In the genomic region with DNA sequence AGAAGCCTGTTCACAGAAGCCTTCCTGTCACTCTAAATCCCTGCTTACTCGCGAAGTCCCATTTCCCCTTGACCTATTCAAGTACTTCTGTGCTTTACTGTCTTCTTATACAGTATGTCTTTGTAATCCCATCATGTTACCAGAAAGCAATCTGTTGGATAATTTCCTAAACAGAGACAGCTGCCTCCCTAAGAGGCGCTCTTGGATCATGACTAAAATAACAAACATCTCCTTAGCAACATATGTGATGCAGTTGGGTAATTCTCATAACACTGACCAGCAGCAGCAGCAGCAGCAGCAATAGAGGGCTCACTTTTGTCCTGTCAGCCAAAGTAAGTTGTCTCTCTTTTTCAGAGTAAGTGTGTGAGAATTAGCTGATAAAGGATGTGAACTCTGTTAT, we compare ENCODE assay signal across 19 mouse cellular contexts.
DNase-seq lines count a peak whose midpoint lies in the region; ATAC-seq and TF ChIP-seq lines count a peak whose summit lies in the region.
"Had no signal": no experiment of that assay in that cellular context is flagged by ENCODE, and none has a peak within 500 bp of the region (broad histone marks: within the 10 kb centered on the region; RNA-seq: fewer than 3 reads in every experiment).

No protein-coding gene starts in this region.

- no peak overlapping the region for H3K9ac ChIP-seq in forebrain, postnatal 0 days
- H3K9ac ChIP-seq in forebrain, embryonic 13.5 days: no peak overlapping the region
- H3K9ac ChIP-seq in limb, embryonic 14.5 days (ENCODE audit: low read depth, low read length, severe bottlenecking): no peak overlapping the region
- no peak overlapping the region for H3K9ac ChIP-seq in stomach, embryonic 15.5 days
- H3K9ac ChIP-seq: liver, embryonic 14.5 days; midbrain, embryonic 13.5 days; neural tube, embryonic 12.5 days had no signal

- H3K4me2 ChIP-seq in forebrain, postnatal 0 days (ENCODE audit: low read depth): no peak overlapping the region
- no peak overlapping the region for H3K4me2 ChIP-seq in forebrain, embryonic 13.5 days
- H3K4me2 ChIP-seq in limb, embryonic 14.5 days (replicated peaks; ENCODE audit: low read depth, low read length, severe bottlenecking): no peak overlapping the region
- no peak overlapping the region for H3K4me2 ChIP-seq in stomach, embryonic 15.5 days
- H3K4me2 ChIP-seq: midbrain, embryonic 13.5 days; neural tube, embryonic 12.5 days had no signal

- intact Hi-C loops in heart, postnatal 14 days (cut with DNase I): no loop called here

- H3K4me1 ChIP-seq in forebrain, postnatal 0 days (ENCODE audit: insufficient read depth): no peaks in the 10 kb centered on the region
- no peaks in the 10 kb centered on the region for H3K4me1 ChIP-seq in forebrain, embryonic 13.5 days
- H3K4me1 ChIP-seq in limb, embryonic 14.5 days (ENCODE audit: control insufficient read depth, insufficient read depth, low read length): no peaks in the 10 kb centered on the region
- H3K4me1 ChIP-seq in limb, embryonic 10.5 days: no peaks in the 10 kb centered on the region
- H3K4me1 ChIP-seq in stomach, embryonic 15.5 days: no peaks in the 10 kb centered on the region
- H3K4me1 ChIP-seq: midbrain, embryonic 13.5 days; neural tube, embryonic 12.5 days had no signal

- peak; percentile 38; the same call in 1 of the 2 replicates for ATAC-seq in forebrain, postnatal 0 days
- ATAC-seq in forebrain, embryonic 13.5 days: no peak
- no peak for ATAC-seq in limb, embryonic 14.5 days (ENCODE audit: low FRiP score, low read depth)
- ATAC-seq in stomach, embryonic 15.5 days (ENCODE audit: insufficient read depth, low FRiP score, low read depth): peak; percentile 31; the same call in 1 of the 2 replicates
- ATAC-seq: forebrain, embryonic 16.5 days; midbrain, embryonic 13.5 days had no signal

- H3K36me3 ChIP-seq in forebrain, postnatal 0 days (ENCODE audit: insufficient read depth): no peaks in the 10 kb centered on the region
- no peaks in the 10 kb centered on the region for H3K36me3 ChIP-seq in forebrain, embryonic 13.5 days (ENCODE audit: poor library complexity, severe bottlenecking)
- H3K36me3 ChIP-seq in limb, embryonic 14.5 days (ENCODE audit: control insufficient read depth, insufficient read depth, low read length): no peaks in the 10 kb centered on the region
- no peaks in the 10 kb centered on the region for H3K36me3 ChIP-seq in limb, embryonic 10.5 days
- H3K36me3 ChIP-seq in stomach, embryonic 15.5 days: no peaks in the 10 kb centered on the region
- H3K36me3 ChIP-seq: midbrain, embryonic 13.5 days; neural tube, embryonic 12.5 days had no signal

- WGBS in forebrain, postnatal 0 days: 54% methylated on average over 3 of the region's 3 CpGs
- 72% methylated on average over 3 of the region's 3 CpGs for WGBS in forebrain, embryonic 13.5 days
- 76% methylated on average over 3 of the region's 3 CpGs for WGBS in limb, embryonic 14.5 days
- WGBS in limb, embryonic 10.5 days: 84% methylated on average over 3 of the region's 3 CpGs
- WGBS in stomach, embryonic 15.5 days: 45% methylated on average over 3 of the region's 3 CpGs

- no peaks in the 10 kb centered on the region for H3K9me3 ChIP-seq in forebrain, postnatal 0 days (ENCODE audit: low read length)
- no peaks in the 10 kb centered on the region for H3K9me3 ChIP-seq in forebrain, embryonic 13.5 days (replicated peaks)
- no peaks in the 10 kb centered on the region for H3K9me3 ChIP-seq in limb, embryonic 14.5 days (ENCODE audit: control insufficient read depth, low read length)
- H3K9me3 ChIP-seq in limb, embryonic 10.5 days (replicated peaks): no peaks in the 10 kb centered on the region
- H3K9me3 ChIP-seq in stomach, embryonic 15.5 days: no peaks in the 10 kb centered on the region
- H3K9me3 ChIP-seq: midbrain, embryonic 13.5 days; neural tube, embryonic 12.5 days had no signal

- no peak overlapping the region for H3K4me3 ChIP-seq in forebrain, postnatal 0 days (ENCODE audit: low read depth, low read length)
- H3K4me3 ChIP-seq in forebrain, embryonic 13.5 days: no peak overlapping the region
- no peak overlapping the region for H3K4me3 ChIP-seq in limb, embryonic 14.5 days (replicated peaks; ENCODE audit: low read length)
- no peak overlapping the region for H3K4me3 ChIP-seq in limb, embryonic 10.5 days
- H3K4me3 ChIP-seq in stomach, embryonic 15.5 days (replicated peaks): no peak overlapping the region
- H3K4me3 ChIP-seq: midbrain, embryonic 13.5 days; neural tube, embryonic 12.5 days had no signal

- no peak for TF ChIP-seq POLR2A in limb, embryonic 14.5 days (IDR thresholded peaks at IDR 0.05; ENCODE audit: borderline replicate concordance, extremely low read depth, insufficient read depth, insufficient read length)
- no peak for TF ChIP-seq POLR2A in brain, embryonic 14.5 days (IDR thresholded peaks at IDR 0.05; ENCODE audit: borderline replicate concordance, extremely low read depth, insufficient read depth, insufficient read length, poor library complexity, severe bottlenecking)

- no peak overlapping the region for H3K27ac ChIP-seq in forebrain, postnatal 0 days (ENCODE audit: low read depth, low read length)
- no peak overlapping the region for H3K27ac ChIP-seq in forebrain, embryonic 13.5 days
- H3K27ac ChIP-seq in limb, embryonic 14.5 days (replicated peaks; ENCODE audit: low read depth, low read length): no peak overlapping the region
- no peak overlapping the region for H3K27ac ChIP-seq in limb, embryonic 10.5 days
- no peak overlapping the region for H3K27ac ChIP-seq in stomach, embryonic 15.5 days
- H3K27ac ChIP-seq: liver, embryonic 14.5 days; midbrain, embryonic 13.5 days; neural tube, embryonic 12.5 days had no signal

- no peak for DNase-seq in forebrain, postnatal 0 days
- DNase-seq in limb, embryonic 14.5 days (ENCODE audit: low spot score): peak; percentile 18
- DNase-seq in limb, embryonic 10.5 days (ENCODE audit: low spot score): no peak
- DNase-seq in brain, embryonic 14.5 days (ENCODE audit: low read depth): peak; percentile 45
- DNase-seq in Muller cell, postnatal 12 days (ENCODE audit: inconsistent ontology term): no peak
- no peak for DNase-seq in heart, postnatal 14 days
- DNase-seq: cerebellum, adult 11-12 months; gastrocnemius, postnatal 10 days; heart, postnatal 36 days; kidney, adult 18-20 months; kidney, postnatal 36 days; lung, postnatal 36 days; thymus, postnatal 25 days had no signal

- no peak for TF ChIP-seq CTCF in forebrain, postnatal 0 days (IDR thresholded peaks at IDR 0.05; ENCODE audit: low read depth)
- TF ChIP-seq CTCF in brain, embryonic 14.5 days (IDR thresholded peaks at IDR 0.05; ENCODE audit: borderline replicate concordance, extremely low read depth, insufficient read depth, insufficient read length): no peak

- no peaks in the 10 kb centered on the region for H3K27me3 ChIP-seq in forebrain, postnatal 0 days (ENCODE audit: insufficient read depth, low read length)
- H3K27me3 ChIP-seq in forebrain, embryonic 13.5 days: no peaks in the 10 kb centered on the region
- H3K27me3 ChIP-seq in limb, embryonic 14.5 days (ENCODE audit: control insufficient read depth, insufficient read depth, low read length): no peaks in the 10 kb centered on the region
- no peaks in the 10 kb centered on the region for H3K27me3 ChIP-seq in limb, embryonic 10.5 days (ENCODE audit: low read depth, poor library complexity, severe bottlenecking)
- no peaks in the 10 kb centered on the region for H3K27me3 ChIP-seq in stomach, embryonic 15.5 days (replicated peaks)
- H3K27me3 ChIP-seq: midbrain, embryonic 13.5 days; neural tube, embryonic 12.5 days had no signal

Comparison
In these comparisons a context has a peak if more than half of its experiments do, and no peak if none do; other contexts are left out.
1. ATAC-seq: peak in forebrain, postnatal 0 days (single experiment) and stomach, embryonic 15.5 days (single experiment); none in forebrain, embryonic 13.5 days (single experiment) and limb, embryonic 14.5 days (single experiment).
2. DNase-seq: peak in limb, embryonic 14.5 days (single experiment) and brain, embryonic 14.5 days (single experiment); none in forebrain, postnatal 0 days (single experiment), limb, embryonic 10.5 days (single experiment), Muller cell, postnatal 12 days (single experiment) and heart, postnatal 14 days (0 of 2).